Comparison of ENCODE assay signal across 13 mouse cellular contexts in the genomic region with DNA sequence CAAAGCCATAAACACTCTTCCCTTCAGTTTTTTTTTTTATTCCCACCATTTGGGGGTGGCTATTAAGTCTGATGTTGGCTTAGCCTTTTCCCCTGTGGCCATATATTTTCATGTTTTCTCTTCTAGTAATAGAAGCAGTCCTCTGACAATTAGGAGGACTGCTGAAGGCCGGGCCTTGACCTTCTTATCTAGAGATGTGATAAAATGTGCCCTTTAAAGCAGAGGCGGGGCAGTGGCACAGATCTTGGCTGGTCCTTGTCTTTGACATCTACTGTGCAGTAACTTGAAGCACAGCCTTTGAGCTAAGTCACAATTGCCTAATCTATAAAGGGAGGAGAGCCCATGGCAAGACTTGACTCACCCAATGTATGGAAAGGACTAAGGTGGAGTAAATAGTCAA.
DNase-seq lines count a peak whose midpoint lies in the region.
"Had no signal": no experiment of that assay in that cellular context is flagged by ENCODE, and none has a peak within 500 bp of the region (broad histone marks: within the 10 kb centered on the region; RNA-seq: fewer than 3 reads in every experiment).

No protein-coding gene starts in this region.

- intact Hi-C loops in left cerebral cortex, postnatal 14 days (cut with DNase I): no loop called here

- peak; percentile 70 for DNase-seq in adrenal gland, adult 2 months
- DNase-seq in adrenal gland, postnatal 4 days (ENCODE audit: low spot score in 2 of 2): no peak
- DNase-seq in adrenal gland, adult 8-10 months: peak; percentile 46
- peak; percentile 18 for DNase-seq in adrenal gland, postnatal 10 days
- peak; percentile 52 to 54 for DNase-seq in adrenal gland, postnatal 36 days
- DNase-seq in left cerebral cortex, postnatal 14 days (ENCODE audit: low spot score in 2 of 2): no peak
- no peak for DNase-seq in ovary, postnatal 14 days (ENCODE audit: low spot score)
- DNase-seq: cerebellum, adult 11-12 months; cerebellum, adult 2 months; cerebellum, adult 9-10 months; cerebellum, postnatal 10 days; cerebellum, postnatal 25 days; forebrain, postnatal 0 days had no signal

Comparison
In these comparisons a context has a peak if more than half of its experiments do, and no peak if none do; other contexts are left out.
1. DNase-seq: peak in adrenal gland, adult 2 months (single experiment), adrenal gland, adult 8-10 months (single experiment), adrenal gland, postnatal 10 days (single experiment) and adrenal gland, postnatal 36 days (2 of 2); none in adrenal gland, postnatal 4 days (0 of 2), left cerebral cortex, postnatal 14 days (0 of 2) and ovary, postnatal 14 days (single experiment).